Mouse (Mus musculus): ENCODE results near the gene Gm45713. TPM values are rescaled to one million over a fixed set of nuclear protein-coding genes. Genes with fewer than 3 reads are reported as not detected.
A peak's percentile ranks its signal among the peaks of the same experiment; 100 is the strongest.

The Gm45713 gene
- polyA plus RNA-seq, 1 experiment from 2014 or later: 0.22 TPM

DNA sequence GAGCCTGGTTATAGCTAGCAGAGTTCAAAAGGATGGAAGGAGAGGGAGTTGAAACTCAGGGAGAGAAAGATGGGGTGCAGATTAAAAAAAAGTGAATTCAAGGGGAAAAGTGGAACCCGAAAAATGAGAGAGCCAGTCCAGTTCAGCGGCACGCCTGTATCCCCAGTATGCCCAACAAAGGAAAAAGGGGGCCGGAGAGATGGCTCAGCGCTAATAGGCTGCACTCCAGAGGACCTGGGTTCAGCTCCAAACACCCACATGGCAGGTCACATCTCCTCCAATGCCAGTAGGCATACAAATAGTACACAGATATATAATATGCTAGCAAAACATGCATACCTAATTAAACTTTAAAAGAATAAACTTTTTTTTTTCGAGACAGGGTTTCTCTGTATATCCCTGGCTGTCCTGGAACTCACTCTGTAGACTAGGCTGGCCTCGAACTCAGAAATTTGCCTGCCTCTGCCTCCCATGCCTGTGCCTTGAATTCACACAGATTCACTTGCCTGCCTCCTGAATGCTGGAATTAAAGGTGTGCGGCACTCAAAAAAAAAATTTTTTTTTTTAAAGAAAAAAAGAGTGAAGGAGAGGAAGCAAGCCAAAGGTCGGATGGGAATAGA, 27.1 kb upstream of the Gm45713 start:
- Histone ChIP-seq H3K9ac (no peak overlapping the region), H3K4me2 (0 out of 2 replicates have a peak overlapping the region, but pooled peaks have one; percentile 79), H3K36me3 (peaks cover 29% of the 10 kb centered on the region), H3K27ac (ENCODE audit: poor library complexity, severe bottlenecking) (no peak overlapping the region), H3K4me3 (no peak overlapping the region), H3K27me3 (replicated peaks) (peaks cover 57% of the 10 kb centered on the region), H3K4me1 (replicated peaks) (peaks cover 25% of the 10 kb centered on the region), H3K9me3 (replicated peaks) (no peaks in the 10 kb centered on the region)
- 66% methylated on average over 9 of the region's 9 CpGs for WGBS
- ATAC-seq (ENCODE audit: insufficient number of reproducible peaks, low FRiP score): no peak

- H3K4me2 ChIP-seq: peak overlapping the region; percentile 79
- H3K4me1 ChIP-seq (replicated peaks): peaks cover 25% of the 10 kb centered on the region
- H3K36me3 ChIP-seq: peaks cover 35% of the 10 kb centered on the region
- peak overlapping the region; percentile 47; the same call in 1 of the 2 replicates for H3K4me3 ChIP-seq
- H3K9ac ChIP-seq: no peak overlapping the region
- WGBS: 29% methylated on average over 6 of the region's 6 CpGs
- no peaks in the 10 kb centered on the region for H3K9me3 ChIP-seq (replicated peaks)
- H3K27ac ChIP-seq (ENCODE audit: poor library complexity, severe bottlenecking): no peak overlapping the region
- H3K27me3 ChIP-seq (replicated peaks): peaks cover 52% of the 10 kb centered on the region
- no peak; the same call in 1 of the 2 replicates for ATAC-seq (ENCODE audit: insufficient number of reproducible peaks, low FRiP score)
Measured at GRCm38 (mm10) chr7:45162551-45162950, 26.5 kb upstream of the Gm45713 start.

DNA sequence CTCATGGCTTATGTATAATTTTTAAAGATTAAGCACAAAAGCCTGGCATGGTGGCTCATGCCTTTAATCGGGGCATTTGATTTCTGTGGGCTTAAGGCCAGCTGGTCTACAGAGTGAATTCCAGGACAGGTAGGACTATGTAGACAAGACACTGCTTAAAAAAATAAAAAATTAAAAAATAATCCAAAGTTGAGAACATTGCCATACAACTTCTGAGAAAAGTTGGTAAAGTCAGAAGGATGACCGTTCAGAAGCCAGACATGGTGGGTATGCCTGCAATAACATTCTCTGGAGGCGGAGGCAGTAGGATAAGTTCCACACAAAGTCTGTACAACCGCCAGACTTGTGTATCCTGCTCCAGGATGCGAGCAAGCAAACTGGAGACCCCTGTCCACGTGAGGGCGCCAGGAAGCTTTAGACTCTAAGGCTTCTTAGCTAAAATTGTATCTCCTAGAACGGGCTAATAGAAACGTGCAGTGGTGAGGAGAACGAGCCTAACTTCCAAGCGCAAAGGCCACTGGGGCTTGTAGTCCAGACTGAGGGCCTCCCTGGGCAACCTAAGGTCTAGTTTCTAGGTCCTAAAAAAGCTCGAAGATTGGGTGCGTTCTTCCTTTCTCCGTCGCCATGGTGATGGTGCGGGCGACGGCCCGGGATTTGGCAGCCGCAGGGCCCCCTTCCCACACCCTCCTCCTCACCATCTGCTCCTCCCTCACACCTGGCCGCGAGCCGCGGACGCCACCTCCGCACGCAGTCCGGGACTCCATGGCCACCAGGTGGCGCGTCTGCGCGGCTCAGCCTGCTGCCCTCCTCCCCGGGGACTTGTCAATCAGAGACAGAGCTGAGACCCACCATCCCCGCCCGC, 25.8 kb upstream of the Gm45713 start:
- peaks cover 44% of the 10 kb centered on the region for H3K27me3 ChIP-seq (replicated peaks)
- peak; percentile 82 for ATAC-seq (ENCODE audit: insufficient number of reproducible peaks, low FRiP score)
- H3K27ac ChIP-seq (ENCODE audit: poor library complexity, severe bottlenecking): no peak overlapping the region
- H3K4me3 ChIP-seq: peak overlapping the region; percentile 47
- 5% methylated on average over 35 of the region's 35 CpGs for WGBS
- H3K9ac ChIP-seq: no peak overlapping the region
- peak overlapping the region; percentile 79 for H3K4me2 ChIP-seq
- H3K9me3 ChIP-seq (replicated peaks): no peaks in the 10 kb centered on the region
- H3K4me1 ChIP-seq (replicated peaks): peaks cover 25% of the 10 kb centered on the region
- H3K36me3 ChIP-seq: peaks cover 36% of the 10 kb centered on the region

DNA sequence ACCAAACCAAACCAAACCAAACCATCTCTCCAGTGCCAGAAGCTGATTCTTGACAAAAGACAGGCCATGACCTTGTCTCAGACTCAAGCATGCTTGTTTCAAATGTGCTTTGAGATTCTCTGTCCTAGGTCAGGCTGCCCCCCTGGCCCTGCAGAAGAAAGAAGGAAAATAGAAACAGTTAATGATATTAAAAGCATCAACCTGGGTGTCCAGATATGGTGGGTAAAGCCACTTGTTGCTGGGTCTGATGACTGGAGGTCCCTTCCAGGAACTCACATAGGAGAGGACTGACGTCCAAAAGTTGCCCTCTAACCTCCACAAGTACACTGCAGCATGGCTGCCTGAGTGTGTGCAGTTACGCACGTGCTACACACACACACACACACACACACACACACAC, 24.8 kb upstream of the Gm45713 start:
- WGBS: 95% methylated on average over 3 of the region's 3 CpGs
- H3K4me2 ChIP-seq: no peak overlapping the region
- no peak overlapping the region for H3K27ac ChIP-seq (ENCODE audit: poor library complexity, severe bottlenecking)
- H3K9me3 ChIP-seq (replicated peaks): no peaks in the 10 kb centered on the region
- no peak for ATAC-seq (ENCODE audit: insufficient number of reproducible peaks, low FRiP score)
- H3K4me1 ChIP-seq (replicated peaks): peaks cover 25% of the 10 kb centered on the region
- no peak overlapping the region for H3K4me3 ChIP-seq
- H3K9ac ChIP-seq: no peak overlapping the region
- H3K36me3 ChIP-seq: peaks cover 39% of the 10 kb centered on the region
- peaks cover 35% of the 10 kb centered on the region for H3K27me3 ChIP-seq (replicated peaks)

DNA sequence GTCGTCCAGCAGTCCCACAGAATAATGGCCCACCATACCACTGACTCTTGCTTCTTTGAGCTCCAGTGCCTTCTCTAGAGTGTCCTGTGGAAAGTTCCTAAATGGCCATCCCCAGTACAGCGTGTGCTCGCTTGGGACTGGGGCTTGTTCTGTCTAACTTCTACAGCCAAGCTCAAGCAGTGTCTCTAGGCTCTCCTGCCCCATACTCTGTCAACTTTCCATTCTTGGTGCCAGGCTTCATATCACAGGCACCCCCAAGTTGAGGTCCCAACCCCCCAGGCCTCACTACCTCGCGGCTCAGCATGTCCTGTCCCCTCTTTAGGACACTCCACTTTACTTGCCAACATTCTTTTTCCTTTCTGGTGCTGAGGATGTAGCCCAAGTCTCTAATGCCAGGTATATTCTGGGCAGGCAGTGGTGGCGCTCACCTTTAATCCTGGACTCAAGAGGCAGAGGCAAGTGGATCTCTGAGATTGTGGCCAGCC, 24.3 kb upstream of the Gm45713 start:
- Histone ChIP-seq H3K9ac (no peak overlapping the region), H3K4me3 (no peak overlapping the region), H3K27ac (ENCODE audit: poor library complexity, severe bottlenecking) (no peak overlapping the region), H3K27me3 (replicated peaks) (peaks cover 30% of the 10 kb centered on the region), H3K36me3 (peaks cover 40% of the 10 kb centered on the region), H3K9me3 (replicated peaks) (no peaks in the 10 kb centered on the region), H3K4me2 (no peak overlapping the region), H3K4me1 (replicated peaks) (peaks cover 26% of the 10 kb centered on the region)
- 92% methylated on average over 6 of the region's 6 CpGs for WGBS
- ATAC-seq (ENCODE audit: insufficient number of reproducible peaks, low FRiP score): no peak

- peaks cover 16% of the 10 kb centered on the region for H3K27me3 ChIP-seq (replicated peaks)
- 92% methylated on average over 6 of the region's 6 CpGs for WGBS
- H3K9me3 ChIP-seq (replicated peaks): no peaks in the 10 kb centered on the region
- ATAC-seq (ENCODE audit: insufficient number of reproducible peaks, low FRiP score): no peak
- no peak overlapping the region for H3K4me2 ChIP-seq
- no peak overlapping the region for H3K27ac ChIP-seq (ENCODE audit: poor library complexity, severe bottlenecking)
- H3K9ac ChIP-seq: no peak overlapping the region
- H3K4me3 ChIP-seq: no peak overlapping the region
- H3K4me1 ChIP-seq (replicated peaks): peaks cover 21% of the 10 kb centered on the region
- H3K36me3 ChIP-seq: peaks cover 40% of the 10 kb centered on the region
Measured at GRCm38 (mm10) chr7:45158991-45159390, 23.0 kb upstream of the Gm45713 start.

- Histone ChIP-seq H3K9ac (no peak overlapping the region), H3K27me3 (replicated peaks) (0 out of 2 replicates have a peak, but pooled peaks cover under 1% of the 10 kb centered on the region), H3K9me3 (replicated peaks) (no peaks in the 10 kb centered on the region), H3K4me2 (no peak overlapping the region), H3K4me1 (replicated peaks) (peaks cover 21% of the 10 kb centered on the region), H3K4me3 (no peak overlapping the region), H3K36me3 (peaks cover 40% of the 10 kb centered on the region), H3K27ac (ENCODE audit: poor library complexity, severe bottlenecking) (no peak overlapping the region)
- 88% methylated on average over 14 of the region's 14 CpGs for WGBS
- no peak for ATAC-seq (ENCODE audit: insufficient number of reproducible peaks, low FRiP score)
Measured at GRCm38 (mm10) chr7:45157459-45157858, 21.4 kb upstream of the Gm45713 start.

DNA sequence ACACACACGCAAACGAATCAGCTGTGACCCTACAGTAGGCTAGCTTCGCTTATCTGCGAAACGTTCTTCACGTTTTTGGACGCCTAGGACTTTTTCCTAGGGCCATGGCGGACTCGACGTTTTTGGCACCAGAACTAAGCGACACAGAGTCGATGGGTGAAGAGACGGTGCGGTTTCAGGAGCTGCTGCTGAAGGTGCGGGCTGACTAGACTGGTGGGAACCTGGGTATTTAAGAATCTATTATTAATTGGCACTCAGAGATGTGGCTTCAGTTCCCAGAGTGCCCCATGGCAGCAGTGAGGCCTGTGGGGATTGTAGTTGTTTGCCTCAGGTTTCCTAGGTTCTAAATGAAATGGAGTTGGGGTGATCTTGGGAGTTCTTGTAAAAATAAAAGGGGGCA, 20.2 kb upstream of the Gm45713 start:
- ATAC-seq (ENCODE audit: insufficient number of reproducible peaks, low FRiP score): no peak
- Histone ChIP-seq H3K9me3 (replicated peaks) (no peaks in the 10 kb centered on the region), H3K27me3 (replicated peaks) (no peaks in the 10 kb centered on the region), H3K4me1 (replicated peaks) (peaks cover 12% of the 10 kb centered on the region), H3K9ac (no peak overlapping the region), H3K4me2 (no peak overlapping the region), H3K4me3 (no peak overlapping the region), H3K27ac (ENCODE audit: poor library complexity, severe bottlenecking) (no peak overlapping the region), H3K36me3 (peaks cover 40% of the 10 kb centered on the region)
- 92% methylated on average over 15 of the region's 15 CpGs for WGBS

- no peak overlapping the region for H3K9ac ChIP-seq
Measured at GRCm38 (mm10) chr7:45155590-45155989, 19.6 kb upstream of the Gm45713 start.

GRCm38 (mm10) chr7:45154993-45155514, 19.0 kb upstream of the Gm45713 start:
- no peaks in the 10 kb centered on the region for H3K27me3 ChIP-seq (replicated peaks)
- peak; percentile 9; the same call in 1 of the 2 replicates for ATAC-seq (ENCODE audit: insufficient number of reproducible peaks, low FRiP score)
- H3K9me3 ChIP-seq (replicated peaks): no peaks in the 10 kb centered on the region
- H3K36me3 ChIP-seq: peaks cover 31% of the 10 kb centered on the region
- H3K4me1 ChIP-seq (replicated peaks): peaks cover 12% of the 10 kb centered on the region
- 76% methylated on average over 12 of the region's 12 CpGs for WGBS
- 0 out of 2 replicates have a peak overlapping the region, but pooled peaks have one; percentile 7 for H3K27ac ChIP-seq (ENCODE audit: poor library complexity, severe bottlenecking)
- peak overlapping the region; percentile 66 for H3K4me3 ChIP-seq
- H3K4me2 ChIP-seq: peak overlapping the region; percentile 82
- H3K9ac ChIP-seq: 0 out of 2 replicates have a peak overlapping the region, but pooled peaks have one; percentile 18

More at GRCm38 (mm10) chr7:45155590-45155989, 19.6 kb upstream of the Gm45713 start:
- Histone ChIP-seq H3K36me3 (peaks cover 36% of the 10 kb centered on the region), H3K9me3 (replicated peaks) (no peaks in the 10 kb centered on the region), H3K4me1 (replicated peaks) (peaks cover 12% of the 10 kb centered on the region), H3K27ac (ENCODE audit: poor library complexity, severe bottlenecking) (no peak overlapping the region), H3K27me3 (replicated peaks) (no peaks in the 10 kb centered on the region), H3K4me3 (0 out of 2 replicates have a peak overlapping the region, but pooled peaks have one; percentile 66), H3K4me2 (no peak overlapping the region)
- no peak for ATAC-seq (ENCODE audit: insufficient number of reproducible peaks, low FRiP score)
- 82% methylated on average over 9 of the region's 9 CpGs for WGBS

Measured in heart, embryonic 12.5 days (tissue).